In genomic region chr5:139835706-139836105, GRCm38 (mm10) we compare ENCODE assay signal across 26 mouse cellular contexts. TPM values are rescaled to one million over a fixed set of nuclear protein-coding genes. Genes with fewer than 3 reads are reported as not detected.
"Had no signal": no experiment of that assay in that cellular context is flagged by ENCODE, and none has a peak within 500 bp of the region (broad histone marks: within the 10 kb centered on the region; RNA-seq: fewer than 3 reads in every experiment).

No protein-coding gene starts in this region.

- H3K36me3 ChIP-seq: neural tube, embryonic 12.5 days; neural tube, embryonic 13.5 days; neural tube, embryonic 15.5 days; stomach, embryonic 15.5 days had no signal

- H3K27ac ChIP-seq: neural tube, embryonic 12.5 days; neural tube, embryonic 13.5 days; neural tube, embryonic 15.5 days; stomach, embryonic 15.5 days; stomach, postnatal 0 days had no signal

- H3K4me1 ChIP-seq: neural tube, embryonic 15.5 days; stomach, embryonic 15.5 days had no signal

- H3K9ac ChIP-seq: neural tube, embryonic 12.5 days; neural tube, embryonic 13.5 days; neural tube, embryonic 15.5 days; stomach, embryonic 15.5 days had no signal

- H3K27me3 ChIP-seq: stomach, embryonic 15.5 days had no signal

- DNase-seq: retina, postnatal 1 day; right cerebral cortex, adult 18-20 months; right cerebral cortex, postnatal 14 days; right cerebral cortex, postnatal 25 days; right cerebral cortex, postnatal 4 days; spleen, adult 18-20 months; thymus, adult 18-20 months; thymus, adult 2 months; thymus, postnatal 14 days; thymus, postnatal 25 days; thymus, postnatal 36 days; thymus, postnatal 4 days had no signal

- H3K4me3 ChIP-seq: neural tube, embryonic 12.5 days; neural tube, embryonic 13.5 days; neural tube, embryonic 15.5 days; stomach, embryonic 15.5 days had no signal

RNA-seq across cellular contexts. Expression of gene Gm26938, which starts 9.5 kb away (rescaled TPM):
- total RNA-seq: neutrophil, adult 5-6 weeks had no signal
- polyA plus RNA-seq: neural tube, embryonic 12.5 days; neural tube, embryonic 13.5 days; neural tube, embryonic 14.5 days; neural tube, embryonic 15.5 days; small intestine, adult 2 months; spleen, adult 2 months; stomach, embryonic 14.5 days; stomach, embryonic 15.5 days; stomach, embryonic 16.5 days; stomach, postnatal 0 days; testis, adult 2 months; thymus, adult 2 months; thymus, postnatal 0 days; urinary bladder, adult 2 months had no signal

RNA-seq across cellular contexts. Expression of gene Tmem184a, which starts 16.0 kb away (rescaled TPM):
- total RNA-seq: neutrophil, adult 5-6 weeks had no signal
